Mouse (Mus musculus) heart, adult 2 months (tissue): ENCODE results near the gene Fam181a. TPM values are rescaled to one million over a fixed set of nuclear protein-coding genes. Genes with fewer than 3 reads are reported as not detected.

Experiments
- DNase-seq, 2 experiments: peaks; one replicate each; pipeline ENCODE4 v3.0.0; 2021
- H3K27ac ChIP-seq: fragments of 200-600 bp; 2 replicates; pipeline ENCODE4 v1.8.1; 2022
- H3K27me3 ChIP-seq: fragments of 200-500 bp; 2 replicates; pipeline ENCODE4 v1.6.1; 2012; ENCODE audit warnings: mild to moderate bottlenecking, low read length, inconsistent platforms, mixed read lengths; ENCODE audit not compliant: control insufficient read depth, insufficient read depth
- H3K36me3 ChIP-seq: fragments of 200-500 bp; 2 replicates; pipeline ENCODE4 v1.6.1; 2012; ENCODE audit warnings: low read length, inconsistent platforms; ENCODE audit not compliant: control insufficient read depth, insufficient read depth
- H3K4me1 ChIP-seq: fragments of 200-500 bp; 2 replicates; pipeline ENCODE4 v1.6.1; 2011; ENCODE audit warnings: low read length; ENCODE audit not compliant: control insufficient read depth, insufficient read depth
- H3K4me3 ChIP-seq: fragments of 200-600 bp; 2 replicates; pipeline ENCODE4 v1.8.1; 2022
- H3K79me2 ChIP-seq: fragments of 200-500 bp; replicated peaks from 2 replicates; pipeline ENCODE4 v1.6.1; 2012; ENCODE audit warnings: mild to moderate bottlenecking, inconsistent platforms, low read length, moderate library complexity, mixed read lengths; ENCODE audit not compliant: control insufficient read depth, insufficient read depth
- H3K9ac ChIP-seq: fragments of 200-500 bp; 2 replicates; pipeline ENCODE4 v1.6.1; 2012; ENCODE audit warnings: low read depth, mild to moderate bottlenecking, control low read depth, inconsistent platforms, low read length, mixed read lengths
- CTCF ChIP-seq: fragments of 200-600 bp; IDR thresholded peaks from 2 replicates; pipeline ENCODE4 v1.8.1; 2022; ENCODE audit warnings: antibody characterized with exemption, mild to moderate bottlenecking, moderate library complexity
- EP300 ChIP-seq: fragments of 200-500 bp; IDR thresholded peaks from 2 replicates; pipeline ENCODE4 v1.6.1; 2011; ENCODE audit warnings: low read depth, low read length, control low read depth; ENCODE audit not compliant: insufficient read depth
- POLR2A ChIP-seq: fragments of 200-500 bp; IDR thresholded peaks from 2 replicates; pipeline ENCODE4 v1.6.1; 2011; ENCODE audit warnings: mild to moderate bottlenecking, low read depth, low read length, control low read depth; ENCODE audit not compliant: insufficient read depth
- WGBS: fragments of 180-500 bp; shearing (Covaris S2); methylation state at CpG from one replicate; pipeline ENCODE4 v1.1.7; 2018; 5-methylcytosine and 5-hydroxymethylcytosine counted together
- intact Hi-C: fragments of 180-260 bp; cut with DNase I; formaldehyde crosslinking; loops from one replicate; pipeline ENCODE4 v1.15.1; 2025
- polyA plus RNA-seq: library from polyadenylated mRNA; depleted of rRNA; stranded (reverse); fragments of >200 nt; gene quantifications from 2 replicates; pipeline ENCODE4 v1.2.3, GENCODE M21; 2012
- total RNA-seq, 2 experiments: library from RNA; stranded (reverse); gene quantifications; 2 replicates each; pipeline ENCODE4 v1.2.3; 2021

Gene Fam181a
- total and polyA plus RNA-seq, 3 experiments: not detected

DNA sequence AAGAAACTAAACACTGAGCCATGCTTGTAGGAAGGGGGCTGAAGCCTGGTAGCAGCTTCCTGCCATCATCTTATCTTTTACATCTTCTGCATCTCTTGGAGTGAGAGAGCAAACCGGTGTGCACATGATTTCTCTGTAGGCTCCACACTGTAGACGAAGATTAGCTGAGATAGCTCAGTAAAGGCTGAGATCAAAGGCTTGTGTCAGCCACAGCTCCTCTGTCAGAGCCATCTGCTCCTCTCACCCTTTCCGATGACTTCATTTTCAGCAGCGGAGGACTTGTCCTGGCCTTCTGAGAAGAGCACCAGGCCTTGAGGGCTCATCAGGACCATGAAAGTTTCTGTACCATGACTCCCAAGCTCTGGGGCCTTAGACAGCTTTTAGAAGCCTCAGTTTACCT lies 20.7 kb downstream of the Fam181a start:
- H3K79me2 ChIP-seq: no peaks in the 10 kb centered on the region
- DNase-seq: no peak
- H3K36me3 ChIP-seq: peaks cover 2% of the 10 kb centered on the region
- no peak overlapping the region for H3K27ac ChIP-seq
- no peak overlapping the region for H3K4me3 ChIP-seq
- no peak overlapping the region for H3K9ac ChIP-seq
- intact Hi-C loops: no loop called here
- 43% methylated on average over 4 of the region's 4 CpGs for WGBS
- TF ChIP-seq CTCF (no peak), EP300 (no peak), POLR2A (no peak)
- no peaks in the 10 kb centered on the region for H3K27me3 ChIP-seq
- peaks cover 10% of the 10 kb centered on the region for H3K4me1 ChIP-seq

GRCm38 (mm10) chr12:103332879-103333278 lies 22.1 kb downstream of the Fam181a start:
- Histone ChIP-seq H3K4me3 (no peak overlapping the region), H3K27me3 (no peaks in the 10 kb centered on the region), H3K9ac (no peak overlapping the region), H3K4me1 (peaks cover 7% of the 10 kb centered on the region), H3K79me2 (no peaks in the 10 kb centered on the region), H3K36me3 (peaks cover 2% of the 10 kb centered on the region), H3K27ac (no peak overlapping the region)
- intact Hi-C loops: no loop called here
- no peak for DNase-seq
- 34% methylated on average over 2 of the region's 2 CpGs for WGBS
- no peak for TF ChIP-seq POLR2A
- no peak for TF ChIP-seq CTCF
- no peak for TF ChIP-seq EP300

DNA sequence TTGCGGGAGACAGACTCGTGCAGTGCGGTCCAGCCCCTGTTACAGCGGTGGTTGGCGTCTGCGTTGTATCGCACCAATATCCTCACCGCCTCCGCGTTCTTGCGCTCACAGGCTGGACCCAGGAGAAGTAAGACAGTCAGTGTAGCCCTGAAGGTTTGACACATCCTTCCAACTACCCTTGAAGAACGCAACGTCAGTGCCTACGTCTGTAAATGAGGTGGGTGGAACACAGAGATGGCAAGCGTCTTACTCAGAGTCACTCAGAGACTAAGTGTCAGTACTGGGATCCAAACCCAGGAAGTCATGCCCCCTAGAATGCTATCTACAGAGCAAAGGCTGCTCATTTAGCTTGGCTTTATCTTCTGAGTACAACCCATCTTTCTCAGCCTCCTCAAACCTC lies 22.7 kb downstream of the Fam181a start:
- intact Hi-C loops: no loop called here
- H3K27me3 ChIP-seq: no peaks in the 10 kb centered on the region
- H3K4me1 ChIP-seq: peaks cover 3% of the 10 kb centered on the region
- 85% methylated on average over 15 of the region's 15 CpGs for WGBS
- DNase-seq: no peak
- no peak overlapping the region for H3K4me3 ChIP-seq
- H3K36me3 ChIP-seq: peaks cover 2% of the 10 kb centered on the region
- H3K79me2 ChIP-seq: no peaks in the 10 kb centered on the region
- TF ChIP-seq POLR2A: no peak
- 0 out of 2 replicates have a peak, but pooled peaks have one; percentile 7 for TF ChIP-seq EP300
- H3K9ac ChIP-seq: no peak overlapping the region
- no peak overlapping the region; the same call in 1 of the 2 replicates for H3K27ac ChIP-seq

GRCm38 (mm10) chr12:103336766-103337165 lies 26.0 kb downstream of the Fam181a start:
- Histone ChIP-seq H3K9ac (peak overlapping the region; percentile 78), H3K27ac (peak overlapping the region; percentile 83), H3K79me2 (no peaks in the 10 kb centered on the region), H3K27me3 (no peaks in the 10 kb centered on the region), H3K36me3 (no peaks in the 10 kb centered on the region; the same call in 1 of the 2 replicates), H3K4me1 (peaks cover 8% of the 10 kb centered on the region), H3K4me3 (peak overlapping the region; percentile 36; the same call in 1 of the 2 replicates)
- peak in 1 of 2 experiments; percentile 50 for DNase-seq
- TF ChIP-seq EP300: peak; percentile 70
- TF ChIP-seq POLR2A: peak; percentile 49; the same call in 1 of the 2 replicates
- no peak for TF ChIP-seq CTCF
- intact Hi-C loops: no loop called here
- WGBS: 24% methylated on average over 3 of the region's 3 CpGs

- intact Hi-C loops: no loop called here
- Histone ChIP-seq H3K4me3 (peak overlapping the region; percentile 36), H3K27me3 (no peaks in the 10 kb centered on the region), H3K4me1 (peaks cover 8% of the 10 kb centered on the region), H3K9ac (peak overlapping the region; percentile 78), H3K36me3 (no peaks in the 10 kb centered on the region; the same call in 1 of the 2 replicates), H3K27ac (peak overlapping the region; percentile 83), H3K79me2 (no peaks in the 10 kb centered on the region)
- DNase-seq: peak; percentile 60 to 64
- 30% methylated on average over 14 of the region's 14 CpGs for WGBS
- TF ChIP-seq CTCF (0 out of 2 replicates have a peak, but pooled peaks have one; percentile 3), EP300 (no peak), POLR2A (peak; percentile 78)
These were observed 27.5 kb downstream of the Fam181a start for GRCm38 (mm10) chr12:103338162-103338798.

- Histone ChIP-seq H3K4me3 (no peak overlapping the region), H3K79me2 (no peaks in the 10 kb centered on the region; the same call in 1 of the 2 replicates), H3K36me3 (no peaks in the 10 kb centered on the region; the same call in 1 of the 2 replicates), H3K27ac (peak overlapping the region; percentile 9; the same call in 1 of the 2 replicates), H3K9ac (no peak overlapping the region), H3K4me1 (peaks cover 8% of the 10 kb centered on the region), H3K27me3 (no peaks in the 10 kb centered on the region)
- DNase-seq: peak in 1 of 2 experiments; percentile 60
- TF ChIP-seq EP300 (no peak), CTCF (no peak), POLR2A (no peak)
- intact Hi-C loops: no loop called here
- 54% methylated on average over 5 of the region's 5 CpGs for WGBS
These were observed 30.4 kb downstream of the Fam181a start for GRCm38 (mm10) chr12:103341212-103341611.
